9 mouse cellular contexts compared by ENCODE assay signal in the genomic region with DNA sequence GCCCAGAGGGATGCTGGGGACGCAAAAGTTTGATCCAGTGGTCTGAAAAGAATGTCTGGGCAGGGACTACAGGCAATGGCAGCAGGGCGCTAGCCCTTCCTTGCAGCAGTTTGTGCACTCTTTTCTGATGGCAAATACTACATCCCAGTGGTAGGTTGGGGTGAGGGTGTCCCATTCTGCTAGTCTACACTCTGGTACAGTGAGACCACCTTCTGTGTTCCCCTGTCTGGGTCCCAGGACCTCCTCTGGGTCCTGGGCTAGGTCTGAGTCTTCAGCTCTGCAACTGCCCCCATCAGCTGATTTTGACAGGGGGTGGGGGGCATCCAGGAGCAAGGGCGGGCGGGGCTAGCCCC. TPM values are rescaled to one million over a fixed set of nuclear protein-coding genes. Genes with fewer than 3 reads are reported as not detected.
DNase-seq lines count a peak whose midpoint lies in the region; ATAC-seq and TF ChIP-seq lines count a peak whose summit lies in the region.
"Had no signal": no experiment of that assay in that cellular context is flagged by ENCODE, and none has a peak within 500 bp of the region (broad histone marks: within the 10 kb centered on the region; RNA-seq: fewer than 3 reads in every experiment).

No protein-coding gene starts in this region.

- H3K9me3 ChIP-seq in lung, embryonic 14.5 days (ENCODE audit: low read depth, low read length): no peaks in the 10 kb centered on the region
- no peaks in the 10 kb centered on the region for H3K9me3 ChIP-seq in intestine, postnatal 0 days (ENCODE audit: control insufficient read depth)
- H3K9me3 ChIP-seq in neural tube, embryonic 14.5 days (ENCODE audit: control insufficient read depth, low read length): no peaks in the 10 kb centered on the region

- H3K27me3 ChIP-seq in lung, embryonic 14.5 days (ENCODE audit: insufficient read depth, low read length): peaks cover 6% of the 10 kb centered on the region
- peaks cover 4% of the 10 kb centered on the region; the same call in 1 of the 2 replicates for H3K27me3 ChIP-seq in intestine, postnatal 0 days (replicated peaks; ENCODE audit: control insufficient read depth, insufficient read depth, low read length)
- no peaks in the 10 kb centered on the region for H3K27me3 ChIP-seq in neural tube, embryonic 14.5 days (ENCODE audit: control insufficient read depth, insufficient read depth, low read length)

- H3K4me3 ChIP-seq in lung, embryonic 14.5 days (ENCODE audit: low read depth, low read length): peak overlapping the region; percentile 53
- peak overlapping the region; percentile 52 for H3K4me3 ChIP-seq in intestine, postnatal 0 days (ENCODE audit: low read depth, low read length)
- peak overlapping the region; percentile 54 for H3K4me3 ChIP-seq in neural tube, embryonic 14.5 days (ENCODE audit: low read depth, low read length)

- ATAC-seq in lung, embryonic 14.5 days (ENCODE audit: insufficient read depth): peak; percentile 74
- ATAC-seq in intestine, postnatal 0 days: no peak
- ATAC-seq in neural tube, embryonic 14.5 days (ENCODE audit: low read depth): peak; percentile 77

- no peak overlapping the region for H3K27ac ChIP-seq in lung, embryonic 14.5 days (ENCODE audit: low read depth)
- H3K27ac ChIP-seq in intestine, postnatal 0 days (ENCODE audit: low read depth, low read length): no peak overlapping the region
- peak overlapping the region; percentile 64; the same call in 1 of the 2 replicates for H3K27ac ChIP-seq in neural tube, embryonic 14.5 days (ENCODE audit: low read depth, low read length)
- H3K27ac ChIP-seq: macrophage had no signal

- 12% methylated on average over 4 of the region's 4 CpGs for WGBS in lung, embryonic 14.5 days
- WGBS in intestine, postnatal 0 days: 19% methylated on average over 4 of the region's 4 CpGs
- WGBS in neural tube, embryonic 14.5 days: 28% methylated on average over 4 of the region's 4 CpGs

- peak overlapping the region; percentile 54; the same call in 1 of the 2 replicates for H3K9ac ChIP-seq in lung, embryonic 14.5 days
- H3K9ac ChIP-seq in intestine, postnatal 0 days (ENCODE audit: low read depth, low read length): no peak overlapping the region
- peak overlapping the region; percentile 65; the same call in 1 of the 2 replicates for H3K9ac ChIP-seq in neural tube, embryonic 14.5 days (replicated peaks; ENCODE audit: low read depth, low read length)

- TF ChIP-seq CTCF in lung, embryonic 14.5 days (IDR thresholded peaks at IDR 0.05; ENCODE audit: low read depth): no peak
- TF ChIP-seq CTCF in intestine, postnatal 0 days (IDR thresholded peaks at IDR 0.05; ENCODE audit: low read depth): no peak

- peak overlapping the region; percentile 64 for H3K4me2 ChIP-seq in lung, embryonic 14.5 days
- H3K4me2 ChIP-seq in intestine, postnatal 0 days (replicated peaks; ENCODE audit: low read depth): peak overlapping the region; percentile 72
- peak overlapping the region; percentile 52 for H3K4me2 ChIP-seq in neural tube, embryonic 14.5 days (ENCODE audit: low read depth, low read length)

- DNase-seq in cerebellum, adult 11-12 months: peak; percentile 6
- no peak for DNase-seq in cerebellum, adult 8-10 months
- peak; percentile 3 for DNase-seq in lung, embryonic 14.5 days
- DNase-seq in lung, postnatal 36 days: no peak
- DNase-seq in natural killer cell, adult 2 months (ENCODE audit: low spot score in 2 of 2): no peak
- DNase-seq in adrenal gland, postnatal 14 days: no peak

- no peaks in the 10 kb centered on the region for H3K36me3 ChIP-seq in lung, embryonic 14.5 days (ENCODE audit: insufficient read depth)
- H3K36me3 ChIP-seq in intestine, postnatal 0 days (ENCODE audit: control insufficient read depth, insufficient read depth): no peaks in the 10 kb centered on the region
- H3K36me3 ChIP-seq in neural tube, embryonic 14.5 days (ENCODE audit: control insufficient read depth, insufficient read depth, low read length): no peaks in the 10 kb centered on the region

- H3K4me1 ChIP-seq in lung, embryonic 14.5 days (ENCODE audit: insufficient read depth): no peaks in the 10 kb centered on the region
- H3K4me1 ChIP-seq in intestine, postnatal 0 days (replicated peaks; ENCODE audit: control insufficient read depth, insufficient read depth, low read length): no peaks in the 10 kb centered on the region
- no peaks in the 10 kb centered on the region for H3K4me1 ChIP-seq in neural tube, embryonic 14.5 days (ENCODE audit: control insufficient read depth, insufficient read depth, low read length)

RNA-seq across cellular contexts. Expression of a gene that starts 0.2 kb away (rescaled TPM):
- 4.5 and 5.0 TPM in 2 replicates for polyA plus RNA-seq in lung, embryonic 14.5 days (2014; fragmentation: Nextera tagmentation; extraction: Ambion mirVana)
- 3.2 and 3.4 TPM in 2 replicates for polyA plus RNA-seq in intestine, postnatal 0 days (2015; fragmentation: Nextera tagmentation; extraction: Ambion mirVana)
- polyA plus RNA-seq in neural tube, embryonic 14.5 days (2014; fragmentation: Nextera tagmentation; extraction: Ambion mirVana): 12.0 and 17.9 TPM in 2 replicates
- total RNA-seq in adrenal gland, postnatal 14 days (2021): 3.8 and 4.7 TPM in 2 replicates

Comparison
In these comparisons a context has a peak if more than half of its experiments do, and no peak if none do; other contexts are left out.
1. DNase-seq: peak in cerebellum, adult 11-12 months (single experiment) and lung, embryonic 14.5 days (single experiment); none in cerebellum, adult 8-10 months (single experiment), lung, postnatal 36 days (single experiment), natural killer cell, adult 2 months (0 of 2) and adrenal gland, postnatal 14 days (single experiment).
2. Peak in every context shown above with its lines, with median percentiles within 50 percentile points of each other: H3K4me2 ChIP-seq and H3K4me3 ChIP-seq.